In the genomic region with DNA sequence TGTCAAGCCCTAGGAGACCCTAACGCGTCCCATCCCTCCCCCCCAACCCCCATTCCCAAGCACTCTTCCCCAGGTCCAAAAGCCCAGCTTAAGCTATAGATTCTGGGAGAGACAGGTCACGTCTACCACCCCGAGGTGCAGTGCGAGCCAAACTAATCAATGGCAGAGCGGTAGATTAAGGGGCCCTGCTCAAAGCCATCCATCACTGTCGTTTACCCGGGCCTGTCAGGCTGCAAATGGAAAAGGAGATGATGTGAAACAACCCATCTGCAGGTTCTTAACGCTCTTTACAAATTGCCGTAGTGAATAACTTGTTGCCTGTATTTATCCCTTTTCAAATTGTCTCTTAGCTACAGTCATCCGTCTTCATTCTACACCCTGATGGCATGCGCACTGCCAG, we compare ENCODE assay signal across 25 mouse cellular contexts.
DNase-seq lines count a peak whose midpoint lies in the region; ATAC-seq lines count a peak whose summit lies in the region.
"Had no signal": no experiment of that assay in that cellular context is flagged by ENCODE, and none has a peak within 500 bp of the region (broad histone marks: within the 10 kb centered on the region; RNA-seq: fewer than 3 reads in every experiment).

No protein-coding gene starts in this region.

- H3K4me2 ChIP-seq in neural tube, embryonic 11.5 days (ENCODE audit: low read depth): no peak overlapping the region
- no peak overlapping the region for H3K4me2 ChIP-seq in hindbrain, embryonic 16.5 days (ENCODE audit: low read length)
- H3K4me2 ChIP-seq: embryonic facial prominence, embryonic 12.5 days; forebrain, embryonic 13.5 days; midbrain, embryonic 11.5 days; stomach, embryonic 15.5 days had no signal

- ATAC-seq in neural tube, embryonic 11.5 days (ENCODE audit: insufficient read depth, low FRiP score, low TSS enrichment): no peak
- ATAC-seq in hindbrain, embryonic 16.5 days: peak; percentile 67; the same call in 1 of the 2 replicates
- ATAC-seq in monocyte, adult 5-6 weeks (replicated peaks; ENCODE audit: insufficient number of reproducible peaks, low FRiP score, low TSS enrichment, poor library complexity, severe bottlenecking): no peak
- ATAC-seq: forebrain, embryonic 13.5 days; lung, postnatal 0 days had no signal

- WGBS in neural tube, embryonic 11.5 days: 9% methylated on average over 12 of the region's 12 CpGs
- 20% methylated on average over 12 of the region's 12 CpGs for WGBS in hindbrain, embryonic 16.5 days

- peak; percentile 48 for DNase-seq in neural tube, embryonic 11.5 days (ENCODE audit: low spot score)
- DNase-seq in neural tube, embryonic 10.5 days (ENCODE audit: extremely low spot score, low spot score): no peak
- peak; percentile 28 for DNase-seq in embryo, embryonic 9.5 days (ENCODE audit: extremely low spot score)
- peak; percentile 11 for DNase-seq in retina, postnatal 1 day
- no peak for DNase-seq in right cerebral cortex, adult 2 months (ENCODE audit: low spot score in 2 of 2)
- DNase-seq in left cerebral cortex, postnatal 14 days (ENCODE audit: low spot score in 2 of 2): no peak
- DNase-seq: adrenal gland, postnatal 36 days; cerebellum, adult 2 months; cerebellum, postnatal 36 days; gastrocnemius, postnatal 10 days; heart, postnatal 4 days; kidney, adult 2 months; kidney, postnatal 10 days; right cerebral cortex, adult 18-20 months; thymus, postnatal 25 days had no signal

- no peak overlapping the region for H3K4me3 ChIP-seq in neural tube, embryonic 11.5 days (ENCODE audit: low read depth, low read length)
- H3K4me3 ChIP-seq in hindbrain, embryonic 16.5 days (ENCODE audit: low read length): no peak overlapping the region
- H3K4me3 ChIP-seq: embryonic facial prominence, embryonic 12.5 days; forebrain, embryonic 13.5 days; heart, embryonic 10.5 days; limb, embryonic 10.5 days; stomach, embryonic 15.5 days had no signal

- 0 out of 2 replicates have a peak, but pooled peaks cover 3% of the 10 kb centered on the region for H3K27me3 ChIP-seq in neural tube, embryonic 11.5 days (ENCODE audit: control insufficient read depth, insufficient read depth, low read length)
- H3K27me3 ChIP-seq in hindbrain, embryonic 16.5 days (replicated peaks; ENCODE audit: control insufficient read depth, insufficient read depth, low read length): no peaks in the 10 kb centered on the region; the same call in 1 of the 2 replicates
- H3K27me3 ChIP-seq: embryonic facial prominence, embryonic 12.5 days; forebrain, embryonic 13.5 days had no signal

- H3K36me3 ChIP-seq in neural tube, embryonic 11.5 days (ENCODE audit: control insufficient read depth, insufficient read depth, low read length): no peaks in the 10 kb centered on the region
- no peaks in the 10 kb centered on the region for H3K36me3 ChIP-seq in hindbrain, embryonic 16.5 days (ENCODE audit: control insufficient read depth, insufficient read depth, low read length)
- H3K36me3 ChIP-seq: embryonic facial prominence, embryonic 12.5 days; heart, embryonic 10.5 days; limb, embryonic 10.5 days; stomach, embryonic 15.5 days had no signal

- no peaks in the 10 kb centered on the region for H3K9me3 ChIP-seq in neural tube, embryonic 11.5 days (ENCODE audit: control insufficient read depth, low read length)
- H3K9me3 ChIP-seq in hindbrain, embryonic 16.5 days (ENCODE audit: control insufficient read depth, low read length): no peaks in the 10 kb centered on the region
- H3K9me3 ChIP-seq: embryonic facial prominence, embryonic 12.5 days; forebrain, embryonic 13.5 days; heart, embryonic 10.5 days; limb, embryonic 10.5 days; stomach, embryonic 15.5 days had no signal

- H3K9ac ChIP-seq in neural tube, embryonic 11.5 days (ENCODE audit: low read length): no peak overlapping the region
- no peak overlapping the region for H3K9ac ChIP-seq in hindbrain, embryonic 16.5 days (ENCODE audit: low read depth, low read length)
- H3K9ac ChIP-seq: embryonic facial prominence, embryonic 12.5 days; forebrain, embryonic 13.5 days; stomach, embryonic 15.5 days had no signal

- peaks cover 4% of the 10 kb centered on the region; the same call in 1 of the 2 replicates for H3K4me1 ChIP-seq in neural tube, embryonic 11.5 days (ENCODE audit: control insufficient read depth, insufficient read depth, low read length)
- H3K4me1 ChIP-seq in hindbrain, embryonic 16.5 days (ENCODE audit: control insufficient read depth, insufficient read depth, low read depth, low read length): no peaks in the 10 kb centered on the region
- H3K4me1 ChIP-seq: embryonic facial prominence, embryonic 12.5 days; forebrain, embryonic 13.5 days; stomach, embryonic 15.5 days had no signal

- no peak overlapping the region for H3K27ac ChIP-seq in neural tube, embryonic 11.5 days (ENCODE audit: low read depth, low read length)
- H3K27ac ChIP-seq in hindbrain, embryonic 16.5 days (ENCODE audit: low read depth, low read length): no peak overlapping the region
- H3K27ac ChIP-seq: embryonic facial prominence, embryonic 12.5 days; forebrain, embryonic 13.5 days; heart, embryonic 10.5 days; limb, embryonic 10.5 days; macrophage; stomach, embryonic 15.5 days had no signal

- intact Hi-C loops in left cerebral cortex, postnatal 14 days (cut with DNase I): no loop called here

Comparison
In these comparisons a context has a peak if more than half of its experiments do, and no peak if none do; other contexts are left out.
1. DNase-seq: peak in neural tube, embryonic 11.5 days (single experiment), embryo, embryonic 9.5 days (single experiment) and retina, postnatal 1 day (single experiment); none in neural tube, embryonic 10.5 days (single experiment), right cerebral cortex, adult 2 months (0 of 2) and left cerebral cortex, postnatal 14 days (0 of 2).